Mouse (Mus musculus) E14TG2a.4 (cell line): ENCODE data around the gene Zbtb20.

Source experiments
- CTCF ChIP-seq: conservative IDR thresholded peaks from 2 replicates; pipeline ENCODE4 v1.5.1; 2014; ENCODE audit warnings: low read length
- NANOG ChIP-seq: IDR thresholded peaks from 2 replicates; pipeline ENCODE4 v1.6.1; 2014; ENCODE audit warnings: borderline replicate concordance, low read length, mixed read lengths
- POU5F1 ChIP-seq: IDR thresholded peaks from 2 replicates; pipeline ENCODE4 v1.6.1; 2014; ENCODE audit warnings: low read length, borderline replicate concordance

GRCm38 (mm10) chr16:43506771-43507405 lies 631.2 kb downstream of the Zbtb20 start:
- TF ChIP-seq CTCF = no peak
- no peak for TF ChIP-seq POU5F1
- TF ChIP-seq NANOG = no peak
